Mouse (Mus musculus) bone marrow macrophage, adult 2 months (primary cell): Measurements from ENCODE around the gene Dennd4a.

ENCODE experiments used
- CTCF ChIP-seq: IDR thresholded peaks from 2 replicates; pipeline ENCODE4 v1.5.1; 2012; ENCODE audit warnings: low read depth, mild to moderate bottlenecking, low read length, moderate library complexity
- POLR2A ChIP-seq: IDR thresholded peaks from 2 replicates; pipeline ENCODE4 v1.6.1; 2012; ENCODE audit warnings: mild to moderate bottlenecking, low read depth, low read length, borderline replicate concordance

GRCm38 (mm10) chr9:64803373-64804214, 7.5 kb upstream of the Dennd4a start:
- TF ChIP-seq CTCF (no peak), POLR2A (no peak)
